Mouse (Mus musculus) intestine, embryonic 16.5 days (tissue): Measurements from ENCODE around the gene Map3k21. TPM values are rescaled to one million over a fixed set of nuclear protein-coding genes. Genes with fewer than 3 reads are reported as not detected.

Experiments used
- ATAC-seq: fragments of 200-750 bp; cut with Nextera tagmentation; 2 replicates; pipeline ENCODE4 v1.8.0; 2017; ENCODE audit warnings: moderate TSS enrichment, moderate library complexity
- H3K27ac ChIP-seq: fragments of 300-500 bp; sonication (generic); 2 replicates; pipeline ENCODE4 v1.5.1; 2014; ENCODE audit warnings: mild to moderate bottlenecking, low read length
- H3K27me3 ChIP-seq: fragments of 300-500 bp; sonication (generic); replicated peaks from 2 replicates; pipeline ENCODE4 v1.6.1; 2014; ENCODE audit warnings: low read length, control low read depth, mixed read lengths; ENCODE audit not compliant: control insufficient read depth, insufficient read depth
- H3K36me3 ChIP-seq: fragments of 300-500 bp; sonication (generic); 2 replicates; pipeline ENCODE4 v1.6.1; 2014; ENCODE audit warnings: low read length, control low read depth; ENCODE audit not compliant: control insufficient read depth, insufficient read depth
- H3K4me1 ChIP-seq: fragments of 300-500 bp; sonication (generic); 2 replicates; pipeline ENCODE4 v1.6.1; 2014; ENCODE audit warnings: low read length, control low read depth, mixed read lengths; ENCODE audit not compliant: control insufficient read depth, insufficient read depth
- H3K4me2 ChIP-seq: fragments of 300-500 bp; sonication (generic); 2 replicates; pipeline ENCODE4 v1.6.1; 2014; ENCODE audit warnings: low read depth, low read length, control low read depth
- H3K4me3 ChIP-seq: fragments of 300-500 bp; sonication (generic); 2 replicates; pipeline ENCODE4 v1.5.1; 2014; ENCODE audit warnings: mild to moderate bottlenecking, low read length
- H3K9ac ChIP-seq: fragments of 300-500 bp; sonication (generic); 2 replicates; pipeline ENCODE4 v1.6.1; 2014; ENCODE audit warnings: low read depth, low read length
- H3K9me3 ChIP-seq: fragments of 300-500 bp; sonication (generic); 2 replicates; pipeline ENCODE4 v1.6.1; 2016; ENCODE audit warnings: low read length, control low read depth; ENCODE audit not compliant: control insufficient read depth
- WGBS: fragments of 180-500 bp; shearing (Covaris S2); extraction: QIAGEN DNeasy Blood & Tissue Kit; methylation state at CpG from one replicate; pipeline ENCODE4 v1.1.7; 2014; 5-methylcytosine and 5-hydroxymethylcytosine counted together
- polyA plus RNA-seq: library from polyadenylated mRNA; unstranded; fragments of >200 nt; fragmentation: Nextera tagmentation; extraction: Ambion mirVana; gene quantifications from 2 replicates; pipeline ENCODE4 v1.2.1, GENCODE M21; 2015

Gene Map3k21
- polyA plus RNA-seq, 1 experiment from 2014 or later = 2.8 TPM

- Histone ChIP-seq H3K4me1 (peaks cover 11% of the 10 kb centered on the region), H3K9me3 (no peaks in the 10 kb centered on the region; the same call in 1 of the 2 replicates), H3K36me3 (no peaks in the 10 kb centered on the region), H3K27me3 (peaks cover 28% of the 10 kb centered on the region), H3K4me3 (peak overlapping the region; percentile 71), H3K9ac (peak overlapping the region; percentile 77), H3K27ac (peak overlapping the region; percentile 54), H3K4me2 (peak overlapping the region; percentile 91)
- ATAC-seq = peak; percentile 95
- 4% methylated on average over 30 of the region's 30 CpGs for WGBS
Observed at GRCm38 (mm10) chr8:125909661-125910364, 437 bp upstream of the Map3k21 start.

DNA sequence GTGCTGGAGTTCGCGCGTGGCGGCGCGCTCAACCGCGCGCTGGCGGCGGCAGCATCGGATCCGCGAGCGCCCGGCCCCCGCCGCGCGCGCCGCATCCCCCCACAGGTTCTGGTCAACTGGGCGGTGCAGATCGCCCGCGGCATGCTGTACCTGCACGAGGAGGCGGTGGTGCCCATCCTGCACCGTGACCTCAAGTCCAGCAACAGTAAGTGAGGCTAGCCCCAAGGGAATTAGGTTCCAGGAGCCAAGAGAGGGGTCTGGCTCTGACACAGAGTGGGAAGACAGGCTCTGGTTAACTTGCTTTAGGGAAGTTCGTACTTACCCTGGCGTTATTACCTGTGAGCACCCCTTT lies 955 bp downstream of the Map3k21 start:
- WGBS = 1% methylated on average over 31 of the region's 31 CpGs
- peak overlapping the region; percentile 87 for H3K27ac ChIP-seq
- peaks cover 21% of the 10 kb centered on the region for H3K4me1 ChIP-seq
- no peaks in the 10 kb centered on the region; the same call in 1 of the 2 replicates for H3K9me3 ChIP-seq
- H3K4me2 ChIP-seq = peak overlapping the region; percentile 91
- ATAC-seq = no peak
- H3K9ac ChIP-seq = peak overlapping the region; percentile 77
- H3K36me3 ChIP-seq = no peaks in the 10 kb centered on the region
- H3K4me3 ChIP-seq = peak overlapping the region; percentile 71
- H3K27me3 ChIP-seq = peaks cover 28% of the 10 kb centered on the region

DNA sequence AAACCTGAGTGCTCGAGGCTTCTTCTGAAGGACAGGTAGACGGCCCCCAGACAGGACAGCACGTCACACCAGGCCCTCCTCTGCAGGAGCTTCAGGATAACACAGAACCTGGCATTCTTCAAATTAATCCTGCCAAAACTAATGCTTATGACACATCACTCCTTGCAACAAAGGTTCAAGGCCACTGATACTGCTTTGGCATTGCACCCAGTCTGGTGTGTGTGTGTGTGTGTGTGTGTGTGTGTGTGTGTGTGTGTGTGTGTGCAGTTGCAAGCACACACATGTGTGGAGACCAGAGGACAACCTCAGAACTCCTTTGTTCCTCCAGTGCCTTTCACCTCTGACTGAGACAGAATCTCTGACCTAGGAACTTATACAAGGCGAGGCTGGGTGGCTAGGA lies 3.0 kb downstream of the Map3k21 start:
- Histone ChIP-seq H3K27me3 (peaks cover 28% of the 10 kb centered on the region), H3K36me3 (no peaks in the 10 kb centered on the region), H3K4me3 (peak overlapping the region; percentile 71), H3K9me3 (no peaks in the 10 kb centered on the region), H3K9ac (no peak overlapping the region; the same call in 1 of the 2 replicates), H3K4me1 (peaks cover 28% of the 10 kb centered on the region), H3K27ac (no peak overlapping the region), H3K4me2 (peak overlapping the region; percentile 91)
- 57% methylated on average over 4 of the region's 4 CpGs for WGBS
- no peak for ATAC-seq

DNA sequence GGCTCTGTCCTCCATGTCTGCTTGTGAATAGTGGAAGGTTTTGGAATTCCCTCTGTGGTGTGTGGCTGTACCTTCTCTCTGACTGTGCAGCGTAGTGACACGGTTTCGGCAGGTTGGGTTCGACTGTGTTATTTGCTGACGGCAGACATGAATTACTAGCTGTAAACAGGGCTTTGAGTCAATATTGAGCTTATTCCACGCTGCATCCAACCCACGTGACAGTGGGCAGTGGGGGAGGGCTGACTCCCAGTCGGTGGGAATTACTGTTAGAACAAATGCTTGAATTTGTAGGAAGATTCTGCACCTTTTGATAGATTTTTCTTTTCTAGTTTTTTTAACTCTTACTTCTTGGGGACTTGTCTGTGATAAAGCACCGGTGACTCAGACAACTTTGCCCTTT lies 4.1 kb downstream of the Map3k21 start:
- Histone ChIP-seq H3K27ac (peak overlapping the region; percentile 33), H3K27me3 (peaks cover 26% of the 10 kb centered on the region), H3K4me1 (peaks cover 35% of the 10 kb centered on the region), H3K9me3 (no peaks in the 10 kb centered on the region), H3K9ac (no peak overlapping the region), H3K36me3 (no peaks in the 10 kb centered on the region), H3K4me3 (peak overlapping the region; percentile 26), H3K4me2 (peak overlapping the region; percentile 43)
- no peak for ATAC-seq
- WGBS = 55% methylated on average over 9 of the region's 9 CpGs

DNA sequence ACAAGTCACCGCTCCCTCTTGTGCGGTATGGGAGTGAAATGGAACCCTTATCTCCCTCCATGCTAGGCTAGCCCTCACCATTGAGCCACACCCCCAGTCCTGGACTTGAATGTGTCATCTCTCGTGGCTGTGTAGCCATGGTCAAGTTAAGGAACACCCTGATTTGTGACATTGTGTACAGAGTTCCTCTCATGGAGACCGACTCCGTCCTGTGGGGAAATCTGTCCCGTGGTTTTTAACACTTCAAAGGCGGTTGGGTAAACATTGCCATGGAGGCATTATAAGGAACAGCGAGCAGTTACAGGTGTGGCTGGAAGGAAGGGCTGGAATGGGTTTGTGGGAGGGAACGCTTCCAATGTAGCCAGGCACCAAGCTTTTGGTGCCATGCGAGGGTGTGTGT lies 6.8 kb downstream of the Map3k21 start:
- Histone ChIP-seq H3K27me3 (peaks cover 2% of the 10 kb centered on the region; the same call in 1 of the 2 replicates), H3K4me1 (peaks cover 35% of the 10 kb centered on the region), H3K4me2 (no peak overlapping the region), H3K9me3 (no peaks in the 10 kb centered on the region), H3K9ac (no peak overlapping the region), H3K27ac (peak overlapping the region; percentile 60), H3K36me3 (no peaks in the 10 kb centered on the region), H3K4me3 (no peak overlapping the region)
- 40% methylated on average over 10 of the region's 10 CpGs for WGBS
- peak; percentile 75 for ATAC-seq

GRCm38 (mm10) chr8:125918719-125919118 lies 8.5 kb downstream of the Map3k21 start:
- no peak overlapping the region for H3K4me2 ChIP-seq
- H3K4me1 ChIP-seq = peaks cover 40% of the 10 kb centered on the region

DNA sequence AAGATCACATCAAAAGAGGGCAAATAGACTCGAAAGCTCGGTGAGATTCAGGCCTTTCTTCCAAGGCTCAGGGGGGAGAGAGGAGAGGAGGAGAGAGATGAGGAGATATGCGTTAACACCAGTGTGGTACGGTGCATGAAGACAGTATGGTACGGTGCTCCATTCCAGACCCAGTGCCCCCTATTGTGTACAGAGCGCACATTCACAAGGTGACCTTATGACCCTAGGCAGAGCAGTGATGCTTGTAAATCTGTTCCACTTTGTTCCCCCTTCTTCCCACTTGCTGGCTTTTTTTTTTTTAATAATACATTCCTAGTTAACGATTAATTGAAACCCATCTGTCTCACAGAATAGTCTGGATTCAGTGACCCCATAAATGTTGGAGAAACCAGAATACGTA lies 9.3 kb downstream of the Map3k21 start:
- ATAC-seq = no peak
- H3K4me2 ChIP-seq = peak overlapping the region; percentile 19

More at GRCm38 (mm10) chr8:125918719-125919118, 8.5 kb downstream of the Map3k21 start:
- Histone ChIP-seq H3K27me3 (no peaks in the 10 kb centered on the region), H3K27ac (peak overlapping the region; percentile 91), H3K9ac (0 out of 2 replicates have a peak overlapping the region, but pooled peaks have one; percentile 16), H3K36me3 (no peaks in the 10 kb centered on the region), H3K9me3 (no peaks in the 10 kb centered on the region), H3K4me3 (no peak overlapping the region)
- ATAC-seq = peak; percentile 76
- 62% methylated on average over 2 of the region's 2 CpGs for WGBS

GRCm38 (mm10) chr8:125920281-125920680 lies 10.0 kb downstream of the Map3k21 start:
- peak overlapping the region; percentile 3 for H3K27ac ChIP-seq
- WGBS = 77% methylated on average over 10 of the region's 10 CpGs
- H3K4me2 ChIP-seq = no peak overlapping the region
- no peak for ATAC-seq
- no peaks in the 10 kb centered on the region for H3K9me3 ChIP-seq
- peaks cover 34% of the 10 kb centered on the region for H3K4me1 ChIP-seq
- no peak overlapping the region for H3K4me3 ChIP-seq
- no peaks in the 10 kb centered on the region for H3K36me3 ChIP-seq
- 0 out of 2 replicates have a peak overlapping the region, but pooled peaks have one; percentile 30 for H3K9ac ChIP-seq
- H3K27me3 ChIP-seq = no peaks in the 10 kb centered on the region

More for the DNA sequence above, 9.3 kb downstream of the Map3k21 start:
- H3K4me3 ChIP-seq = no peak overlapping the region
- H3K27me3 ChIP-seq = no peaks in the 10 kb centered on the region
- H3K4me1 ChIP-seq = peaks cover 40% of the 10 kb centered on the region
- H3K36me3 ChIP-seq = no peaks in the 10 kb centered on the region
- peak overlapping the region; percentile 91 for H3K27ac ChIP-seq
- H3K9ac ChIP-seq = 0 out of 2 replicates have a peak overlapping the region, but pooled peaks have one; percentile 1
- 35% methylated on average over 8 of the region's 8 CpGs for whole genome bisulfite sequencing
- no peaks in the 10 kb centered on the region for H3K9me3 ChIP-seq

GRCm38 (mm10) chr8:125920761-125921160 lies 10.5 kb downstream of the Map3k21 start:
- ATAC-seq = no peak
- Histone ChIP-seq H3K4me3 (no peak overlapping the region), H3K4me1 (peaks cover 29% of the 10 kb centered on the region), H3K9ac (0 out of 2 replicates have a peak overlapping the region, but pooled peaks have one; percentile 30), H3K9me3 (no peaks in the 10 kb centered on the region), H3K27me3 (no peaks in the 10 kb centered on the region), H3K36me3 (no peaks in the 10 kb centered on the region), H3K4me2 (no peak overlapping the region), H3K27ac (peak overlapping the region; percentile 3)
- WGBS = 49% methylated on average over 9 of the region's 9 CpGs
